Mouse (Mus musculus) adrenal gland, postnatal 36 days (tissue): ENCODE data around the gene Gm20388. TPM values are rescaled to one million over a fixed set of nuclear protein-coding genes. Genes with fewer than 3 reads are reported as not detected.

Experiments used
- DNase-seq, 2 experiments: peaks; one replicate each; pipeline ENCODE4 v3.0.0; 2021; ENCODE audit warnings: mixed read lengths in 1 of 2
- total RNA-seq, 2 experiments: library from RNA; stranded (reverse); gene quantifications; 2 replicates each; pipeline ENCODE4 v1.2.3; 2021

Gm20388 gene
- total RNA-seq, 2 experiments from 2014 or later = 2.4 to 7.4 TPM

DNA sequence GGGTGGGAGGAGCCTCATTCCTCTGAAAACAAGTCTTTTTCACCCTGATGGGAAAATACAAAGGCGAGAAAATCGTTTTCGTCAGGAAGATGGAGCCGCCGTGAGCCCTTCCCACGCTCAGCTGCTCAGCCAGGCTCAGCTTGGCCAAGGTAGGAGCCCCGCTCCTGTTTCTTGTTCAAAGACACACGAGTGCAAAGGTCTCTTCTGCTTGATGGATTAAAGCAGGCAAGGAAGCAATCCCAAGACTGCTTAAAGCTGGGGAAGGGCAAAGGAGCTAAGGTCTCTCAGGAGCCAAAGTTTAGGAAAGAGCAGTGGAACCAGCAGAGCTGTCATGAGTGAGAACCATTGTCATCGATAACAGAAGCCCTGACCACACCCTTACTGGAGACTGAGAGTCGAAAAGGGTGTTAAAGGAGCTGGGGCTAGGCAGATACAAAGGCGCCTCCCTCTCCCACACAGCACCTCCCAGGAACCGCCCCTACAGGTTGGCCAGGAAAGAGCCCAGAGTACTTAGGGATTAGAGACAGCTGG is 3809.9 kb downstream of the Gm20388 start:
- DNase-seq = no peak

- no peak for DNase-seq
Measured at GRCm38 (mm10) chr8:123722245-123722644, 3811.6 kb downstream of the Gm20388 start.

DNA sequence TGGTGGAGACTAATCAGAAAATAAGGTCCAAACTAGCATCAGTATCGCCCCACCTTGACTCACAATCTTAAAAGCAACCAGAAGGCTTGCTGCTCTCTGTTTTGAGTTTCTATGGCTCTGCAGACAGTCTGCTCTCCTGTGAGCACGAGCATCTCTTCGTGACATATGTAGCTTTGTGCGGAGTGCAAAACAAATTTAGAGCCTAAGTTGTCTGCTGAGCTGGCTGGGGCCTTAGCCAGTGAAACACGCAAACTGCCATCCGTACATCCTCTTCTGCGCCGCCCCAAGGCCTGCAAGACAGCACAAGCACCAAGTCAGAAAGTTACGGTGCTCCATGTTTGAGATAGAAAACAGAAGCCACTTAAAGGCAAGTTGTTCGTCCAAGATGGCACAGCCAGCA is 3814.1 kb downstream of the Gm20388 start:
- DNase-seq = no peak

DNA sequence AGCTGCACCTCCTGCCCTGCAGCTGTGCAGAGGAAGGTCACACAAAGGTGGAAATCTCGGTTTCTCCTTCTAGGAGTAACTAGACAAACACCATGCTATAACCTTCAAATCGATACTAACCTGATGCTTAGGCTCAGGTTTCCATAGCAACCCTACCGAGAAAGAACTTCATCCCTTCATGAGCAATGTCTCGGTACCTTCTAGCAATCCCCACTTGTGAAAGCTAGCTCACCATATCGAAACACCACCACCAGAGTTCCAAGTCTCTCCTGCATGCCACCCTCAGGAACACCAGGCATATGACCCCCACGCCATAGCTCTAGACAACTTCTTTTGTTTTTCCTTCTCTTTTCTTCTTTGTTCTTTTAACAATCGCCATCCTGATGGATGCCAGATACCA is 3814.6 kb downstream of the Gm20388 start:
- no peak for DNase-seq

GRCm38 (mm10) chr8:123726759-123727158 is 3816.1 kb downstream of the Gm20388 start:
- DNase-seq = no peak

GRCm38 (mm10) chr8:123729055-123729785 is 3818.6 kb downstream of the Gm20388 start:
- peak; percentile 17 to 37 for DNase-seq

DNA sequence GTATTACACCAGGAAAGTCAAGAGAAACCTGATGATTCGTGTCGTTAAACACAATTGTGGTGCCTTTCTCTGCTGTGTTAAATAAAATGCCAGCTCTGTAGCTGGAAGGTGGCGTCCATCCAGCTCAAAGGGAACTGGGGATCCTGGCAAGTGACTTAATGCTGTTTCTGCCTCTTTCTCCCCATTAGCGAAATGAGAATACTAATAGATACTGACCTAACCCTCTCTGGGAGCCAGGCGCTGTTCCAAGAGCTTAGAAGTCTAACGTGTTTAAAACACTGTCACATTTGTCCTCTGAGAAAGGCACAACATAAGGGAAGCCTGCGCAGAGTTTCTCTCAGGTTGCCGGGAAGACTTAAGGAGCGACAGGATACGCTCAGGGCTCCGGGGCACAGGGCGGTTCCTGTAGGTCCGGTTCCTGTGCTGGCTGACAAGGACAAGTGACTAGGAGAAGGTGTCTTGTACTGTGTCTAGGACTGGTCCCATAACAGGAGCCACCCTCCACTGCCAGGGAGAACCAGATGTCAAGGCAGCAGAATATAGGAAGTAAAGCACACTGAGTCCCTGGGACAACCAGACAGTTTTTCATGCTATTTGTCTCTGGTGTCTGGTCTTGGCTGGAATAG is 3819.3 kb downstream of the Gm20388 start:
- DNase-seq = no peak

DNA sequence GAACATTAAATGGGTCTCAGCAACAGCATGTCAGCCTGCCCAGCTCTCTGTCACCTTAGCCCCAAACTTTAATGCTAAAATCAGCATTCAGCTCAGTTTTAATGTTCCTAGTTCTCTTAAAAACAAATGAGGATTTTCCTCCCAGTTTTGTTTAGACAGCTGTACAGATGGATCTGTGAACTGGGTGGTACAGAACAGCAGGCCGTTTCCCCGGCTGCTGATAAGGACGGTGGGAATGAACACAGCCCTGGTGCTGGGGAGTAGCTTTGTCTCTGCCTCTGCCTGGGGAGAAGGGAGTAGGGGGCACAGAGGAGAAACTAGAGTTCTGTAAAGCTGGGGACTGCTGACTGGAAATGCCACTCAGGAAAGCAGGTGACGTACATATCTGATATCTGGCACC is 3821.7 kb downstream of the Gm20388 start:
- DNase-seq = no peak

DNA sequence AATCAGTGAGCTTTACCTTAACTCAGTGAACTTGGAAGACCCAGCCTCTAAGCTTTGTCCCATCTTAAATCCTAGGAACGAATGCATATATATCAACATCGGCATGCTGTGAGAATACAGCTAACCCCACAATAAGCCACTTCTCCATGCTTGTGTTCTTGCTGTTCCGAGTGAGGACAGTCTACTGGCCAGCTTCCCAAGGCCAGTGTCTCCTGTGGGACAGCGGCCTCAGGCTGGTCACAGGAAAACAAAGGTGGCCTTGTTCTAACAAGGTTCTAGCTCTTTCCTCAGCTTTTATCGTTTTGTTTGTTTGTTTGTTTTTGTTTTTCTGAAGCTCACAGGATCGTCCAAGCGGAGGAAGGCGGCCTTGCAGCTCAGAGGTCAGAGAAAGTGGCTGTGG is 3823.8 kb downstream of the Gm20388 start:
- DNase-seq = peak; percentile 79 to 80

DNA sequence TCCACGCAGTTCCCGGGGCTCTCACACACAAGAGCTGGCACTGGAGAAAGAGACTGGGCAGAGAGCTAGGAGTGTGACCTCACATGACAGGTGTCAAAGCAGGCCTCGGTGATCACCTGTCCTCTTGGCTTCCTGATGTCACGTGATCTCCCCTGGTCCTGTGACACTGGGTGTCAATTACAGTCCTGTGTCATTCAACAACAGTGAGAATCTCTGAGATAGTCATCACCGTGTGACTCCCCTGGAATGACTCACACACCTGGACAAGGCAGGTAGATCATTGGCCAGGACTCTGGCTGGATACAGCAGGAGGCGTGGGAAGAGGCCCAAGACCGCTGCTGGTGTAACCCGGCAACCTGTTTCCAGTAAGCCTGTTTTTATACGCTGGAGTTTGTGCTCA is 3826.3 kb downstream of the Gm20388 start:
- DNase-seq = no peak

DNA sequence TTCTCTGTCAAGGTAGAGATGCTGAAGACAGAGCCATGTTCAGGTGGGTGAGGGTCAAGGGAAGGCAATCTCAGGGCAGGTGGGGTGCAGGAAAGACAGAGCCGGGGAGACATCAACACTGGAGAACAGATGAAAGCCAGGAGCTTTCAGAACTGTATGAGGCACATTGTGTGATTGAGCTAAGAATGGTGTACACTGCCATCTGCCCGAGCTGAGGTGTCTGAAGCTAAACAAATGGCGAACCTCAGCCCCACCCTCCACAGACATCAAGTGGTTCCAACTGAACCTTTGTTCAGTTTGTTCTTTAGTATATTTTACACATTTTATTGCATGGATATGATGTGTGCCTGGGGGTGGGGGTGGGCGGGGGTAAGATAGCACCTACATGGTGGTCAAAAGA is 3829.6 kb downstream of the Gm20388 start:
- DNase-seq = no peak

- no peak for DNase-seq
Measured at GRCm38 (mm10) chr8:123741232-123741631, 3830.6 kb downstream of the Gm20388 start.

DNA sequence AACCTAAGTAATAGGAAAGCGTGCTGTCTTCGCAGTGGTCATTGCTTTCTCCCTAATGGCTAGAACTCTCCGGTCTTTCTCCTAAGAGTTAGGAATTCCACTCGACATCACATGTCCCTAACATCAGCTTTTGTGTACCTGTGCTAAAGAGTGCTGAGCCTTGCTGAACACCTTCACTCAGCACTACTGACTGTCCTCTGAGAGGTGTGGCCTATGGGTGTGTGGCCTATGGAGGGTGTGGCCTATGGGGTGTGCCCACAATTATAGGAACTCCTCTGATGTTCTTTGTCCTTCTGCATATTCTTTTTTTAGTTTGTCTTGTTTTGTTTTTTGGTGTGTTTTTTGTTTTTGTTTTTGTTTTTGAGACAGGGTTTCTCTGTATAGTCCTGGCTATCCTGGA is 3835.8 kb downstream of the Gm20388 start:
- no peak for DNase-seq

DNA sequence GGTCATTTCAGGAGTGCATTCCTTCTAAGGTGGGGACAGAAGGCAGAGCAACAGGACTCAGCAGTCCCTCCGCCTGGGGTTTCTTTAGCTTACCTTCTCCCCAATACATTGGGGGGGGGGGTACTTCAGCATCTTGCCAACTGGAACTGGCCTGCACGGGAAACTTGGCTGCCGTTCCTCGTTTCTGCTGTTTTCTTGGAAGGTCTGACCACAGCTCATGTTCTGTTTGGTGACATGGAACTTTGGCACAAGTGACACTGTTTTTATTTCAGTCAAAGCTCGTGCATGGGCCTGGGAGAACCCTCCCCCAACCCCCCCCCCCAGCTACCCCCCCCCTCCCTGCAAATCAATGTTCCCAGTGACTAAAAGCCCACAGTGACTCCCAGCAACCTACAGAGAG is 3837.1 kb downstream of the Gm20388 start:
- no peak for DNase-seq

DNA sequence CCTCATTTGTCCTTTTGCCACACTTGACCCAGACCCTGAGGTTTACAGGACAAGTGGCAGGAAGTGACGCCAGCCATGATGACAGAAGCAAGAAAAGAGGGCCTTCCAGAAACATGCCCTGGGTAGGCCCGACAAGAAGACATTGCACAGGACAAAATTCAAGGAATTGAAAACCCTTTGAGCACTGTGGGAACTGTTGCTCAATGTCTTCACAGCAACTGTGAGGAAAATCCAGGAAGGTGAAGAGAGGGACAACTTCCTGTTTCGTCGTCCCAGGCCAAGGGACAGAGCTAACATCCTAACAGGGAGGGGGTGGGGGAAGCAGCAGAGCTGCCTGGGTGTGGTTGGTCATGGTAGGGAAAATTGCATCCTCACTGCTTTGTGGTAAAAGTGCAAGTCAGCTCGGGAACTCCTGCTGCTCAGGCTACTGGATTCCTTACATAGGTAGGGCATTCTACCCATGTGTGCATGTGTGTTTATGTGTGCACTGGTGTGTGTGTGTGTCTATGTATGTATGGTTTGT is 3839.6 kb downstream of the Gm20388 start:
- DNase-seq = no peak

DNA sequence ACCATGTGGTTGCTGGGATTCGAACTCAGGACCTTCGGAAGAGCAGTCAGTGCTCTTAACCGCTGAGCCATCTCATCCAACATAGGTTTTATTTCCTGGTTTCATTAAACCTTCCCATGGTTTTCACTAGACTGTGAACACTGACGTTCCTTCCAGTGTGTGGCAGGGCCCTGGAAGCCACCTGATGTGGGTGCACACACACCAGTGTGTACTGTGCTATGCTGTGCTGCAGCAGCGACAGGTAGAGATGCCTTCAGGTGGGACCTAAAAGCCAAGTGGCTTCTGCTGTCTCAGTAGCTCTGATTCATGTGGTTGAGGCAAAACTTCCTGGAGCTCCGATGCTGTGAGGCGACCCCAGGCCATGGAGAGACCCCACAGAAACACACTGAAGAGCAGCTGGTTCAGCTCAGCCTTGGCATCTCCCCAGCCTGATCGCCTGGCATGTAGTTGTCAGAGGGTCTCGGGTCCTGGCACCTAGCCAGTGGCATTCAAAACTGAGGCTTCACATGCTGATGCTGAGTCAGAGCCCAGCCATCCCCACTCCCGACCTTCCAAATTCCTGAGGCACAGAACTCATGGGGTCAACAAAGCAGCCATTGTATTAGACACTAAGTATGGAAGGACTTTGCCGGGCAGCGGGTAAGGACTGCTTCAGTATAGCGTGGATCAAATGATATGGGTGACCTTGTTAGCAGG is 3842.3 kb downstream of the Gm20388 start:
- no peak for DNase-seq

GRCm38 (mm10) chr8:123753604-123754375 is 3843.1 kb downstream of the Gm20388 start:
- no peak for DNase-seq

DNA sequence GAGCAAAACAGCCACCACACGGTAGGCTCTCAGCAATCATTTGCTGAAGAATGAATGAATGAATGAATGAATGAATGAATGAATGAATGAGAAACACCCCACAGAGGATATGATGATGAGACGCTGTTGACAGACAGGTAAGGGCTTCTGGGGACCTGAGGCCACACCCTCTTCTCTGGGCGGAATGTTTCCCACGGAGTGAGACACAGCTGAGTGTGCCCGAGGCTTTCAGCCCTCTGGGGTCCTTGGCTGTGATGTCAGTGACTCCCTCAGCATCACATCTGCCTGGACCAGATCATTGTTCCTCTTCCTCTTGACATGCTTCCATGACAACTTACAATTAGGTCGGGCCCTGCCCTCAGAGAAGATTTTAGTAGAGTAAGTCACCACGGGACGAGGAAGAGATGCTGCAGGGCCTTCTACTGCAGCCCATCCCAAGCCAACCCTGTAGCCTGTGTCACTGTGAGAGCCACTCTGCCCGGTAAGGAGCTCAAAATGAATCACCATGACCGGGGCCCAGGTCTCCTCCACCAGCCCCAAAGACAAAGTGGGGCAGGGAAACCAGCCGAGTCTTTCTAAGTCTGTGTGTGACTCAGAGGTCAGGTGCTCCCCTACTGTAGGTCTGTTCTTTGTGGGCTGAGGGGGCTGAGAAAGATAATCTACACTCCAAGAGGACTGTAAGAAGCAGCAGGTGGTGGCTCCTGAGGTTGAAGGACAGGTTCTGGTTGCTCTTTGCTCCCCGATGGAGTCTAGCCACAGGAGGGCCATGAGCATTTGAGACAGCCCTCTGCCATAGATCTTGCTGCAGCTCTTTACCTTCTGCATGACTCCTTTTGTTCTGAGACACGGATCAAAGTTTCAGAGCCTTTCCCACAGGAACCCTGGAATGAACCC is 3844.1 kb downstream of the Gm20388 start:
- DNase-seq = no peak

GRCm38 (mm10) chr8:123756901-123757300 is 3846.3 kb downstream of the Gm20388 start:
- DNase-seq = no peak

- no peak for DNase-seq
Measured at GRCm38 (mm10) chr8:123758935-123759334, 3848.3 kb downstream of the Gm20388 start.

GRCm38 (mm10) chr8:123759933-123760332 is 3849.3 kb downstream of the Gm20388 start:
- no peak for DNase-seq
